Mouse (Mus musculus) hindbrain, embryonic 15.5 days (tissue): Measurements from ENCODE around the gene Adpgk. TPM values are rescaled to one million over a fixed set of nuclear protein-coding genes. Genes with fewer than 3 reads are reported as not detected.
A peak's percentile ranks its signal among the peaks of the same experiment; 100 is the strongest.

Experiments
- ATAC-seq: fragments of 200-750 bp; cut with Nextera tagmentation; 2 replicates; pipeline ENCODE4 v1.8.0; 2017; ENCODE audit warnings: low read depth, moderate number of reproducible peaks, moderate TSS enrichment; ENCODE audit not compliant: low FRiP score
- H3K27ac ChIP-seq: fragments of 300-500 bp; sonication (generic); replicated peaks from 2 replicates; pipeline ENCODE4 v1.5.1; 2015; ENCODE audit warnings: mild to moderate bottlenecking, inconsistent platforms
- H3K27me3 ChIP-seq: fragments of 300-500 bp; sonication (generic); 2 replicates; pipeline ENCODE4 v1.6.1; 2015; ENCODE audit warnings: control low read depth, inconsistent platforms
- H3K36me3 ChIP-seq: fragments of 300-500 bp; sonication (generic); 2 replicates; pipeline ENCODE4 v1.6.1; 2015; ENCODE audit warnings: control low read depth, inconsistent platforms
- H3K4me1 ChIP-seq: fragments of 300-500 bp; sonication (generic); replicated peaks from 2 replicates; pipeline ENCODE4 v1.6.1; 2015; ENCODE audit warnings: control low read depth, inconsistent platforms
- H3K4me2 ChIP-seq: fragments of 300-500 bp; sonication (generic); 2 replicates; pipeline ENCODE4 v1.6.1; 2015; ENCODE audit warnings: moderate library complexity, mild to moderate bottlenecking, inconsistent platforms
- H3K4me3 ChIP-seq: fragments of 300-500 bp; sonication (generic); 2 replicates; pipeline ENCODE4 v1.5.1; 2015; ENCODE audit warnings: mild to moderate bottlenecking, inconsistent platforms
- H3K9ac ChIP-seq: fragments of 300-500 bp; sonication (generic); 2 replicates; pipeline ENCODE4 v1.6.1; 2015; ENCODE audit warnings: inconsistent platforms
- H3K9me3 ChIP-seq: fragments of 300-500 bp; sonication (generic); 2 replicates; pipeline ENCODE4 v1.6.1; 2016; ENCODE audit warnings: control low read depth, inconsistent platforms
- WGBS: fragments of 180-500 bp; shearing (Covaris S2); methylation state at CpG from one replicate; pipeline ENCODE4 v1.1.7; 2015; 5-methylcytosine and 5-hydroxymethylcytosine counted together
- polyA plus RNA-seq: library from polyadenylated mRNA; unstranded; fragments of >200 nt; fragmentation: Nextera tagmentation; extraction: Ambion mirVana; gene quantifications from 2 replicates; pipeline ENCODE4 v1.2.1, GENCODE M21; 2015

The Adpgk gene
- polyA plus RNA-seq, 1 experiment from 2014 or later, result 24.9 TPM

DNA sequence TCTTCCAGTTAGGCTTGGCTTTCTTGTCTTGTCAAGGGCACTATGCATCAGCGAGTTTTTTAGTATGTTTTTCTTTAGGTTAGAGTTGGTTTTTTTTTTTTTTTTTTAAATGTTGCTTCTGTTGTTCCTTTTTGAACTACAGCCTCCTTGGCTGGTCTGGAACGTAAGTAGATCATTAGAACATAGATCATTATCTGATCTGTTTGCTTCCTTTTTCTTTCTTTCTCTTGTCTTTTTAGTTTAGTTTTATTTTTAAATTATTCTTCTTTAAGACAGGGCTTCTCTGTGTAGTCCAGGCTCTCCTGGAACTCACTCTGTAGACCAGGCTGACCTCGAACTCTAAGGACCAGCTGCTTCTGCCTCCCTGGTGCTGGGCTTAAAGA lies 1.1 kb downstream of the Adpgk start:
- Histone ChIP-seq H3K9me3 (no peaks in the 10 kb centered on the region), H3K36me3 (0 out of 2 replicates have a peak, but pooled peaks cover under 1% of the 10 kb centered on the region), H3K4me2 (peak overlapping the region; percentile 74), H3K27me3 (no peaks in the 10 kb centered on the region), H3K4me1 (peaks cover 24% of the 10 kb centered on the region), H3K9ac (peak overlapping the region; percentile 90), H3K27ac (no peak overlapping the region), H3K4me3 (peak overlapping the region; percentile 94)
- 52% methylated on average over 3 of the region's 3 CpGs for WGBS
- no peak for ATAC-seq

GRCm38 (mm10) chr9:59296419-59296818 lies 5.1 kb downstream of the Adpgk start:
- no peak for ATAC-seq
- H3K9ac ChIP-seq, result no peak overlapping the region
- no peak overlapping the region for H3K27ac ChIP-seq
- no peaks in the 10 kb centered on the region for H3K9me3 ChIP-seq
- peaks cover 14% of the 10 kb centered on the region for H3K4me1 ChIP-seq
- peaks cover 8% of the 10 kb centered on the region for H3K36me3 ChIP-seq
- H3K27me3 ChIP-seq, result no peaks in the 10 kb centered on the region
- H3K4me3 ChIP-seq, result no peak overlapping the region
- H3K4me2 ChIP-seq, result no peak overlapping the region
- 90% methylated on average over 2 of the region's 2 CpGs for WGBS

DNA sequence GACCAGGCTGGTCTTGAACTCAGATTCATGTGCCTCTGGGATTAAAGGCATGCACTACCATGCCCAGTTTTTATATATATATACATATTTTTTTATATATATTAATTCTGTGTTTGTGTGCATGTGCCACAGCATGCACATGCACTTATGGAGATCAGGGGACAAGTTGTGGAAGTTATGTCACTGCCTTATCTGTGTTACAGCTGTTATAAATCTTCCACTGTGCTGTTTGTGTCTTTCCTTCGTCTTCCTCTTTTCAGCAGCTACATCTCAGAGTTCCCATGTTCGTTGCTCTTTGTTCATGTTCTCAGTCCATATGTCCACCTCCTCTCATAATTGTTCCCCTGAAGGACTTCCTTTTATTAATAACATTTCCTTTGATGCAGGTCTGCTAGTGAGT lies 16.5 kb downstream of the Adpgk start:
- Histone ChIP-seq H3K9ac (no peak overlapping the region), H3K27ac (no peak overlapping the region), H3K4me3 (no peak overlapping the region), H3K9me3 (no peaks in the 10 kb centered on the region), H3K36me3 (peaks cover 38% of the 10 kb centered on the region), H3K4me2 (no peak overlapping the region), H3K27me3 (no peaks in the 10 kb centered on the region), H3K4me1 (no peaks in the 10 kb centered on the region)
- 90% methylated on average over 2 of the region's 2 CpGs for WGBS
- no peak for ATAC-seq

GRCm38 (mm10) chr9:59310582-59311283 lies 19.4 kb downstream of the Adpgk start:
- H3K4me1 ChIP-seq, result no peaks in the 10 kb centered on the region
- H3K27me3 ChIP-seq, result no peaks in the 10 kb centered on the region
- no peak overlapping the region for H3K4me3 ChIP-seq
- H3K27ac ChIP-seq, result no peak overlapping the region
- no peak overlapping the region for H3K9ac ChIP-seq
- no peak for ATAC-seq
- H3K4me2 ChIP-seq, result no peak overlapping the region
- 91% methylated on average over 8 of the region's 8 CpGs for WGBS
- H3K36me3 ChIP-seq, result peaks cover 45% of the 10 kb centered on the region
- H3K9me3 ChIP-seq, result no peaks in the 10 kb centered on the region

- ATAC-seq, result no peak
Measured at GRCm38 (mm10) chr9:59311284-59311670, 19.9 kb downstream of the Adpgk start.

DNA sequence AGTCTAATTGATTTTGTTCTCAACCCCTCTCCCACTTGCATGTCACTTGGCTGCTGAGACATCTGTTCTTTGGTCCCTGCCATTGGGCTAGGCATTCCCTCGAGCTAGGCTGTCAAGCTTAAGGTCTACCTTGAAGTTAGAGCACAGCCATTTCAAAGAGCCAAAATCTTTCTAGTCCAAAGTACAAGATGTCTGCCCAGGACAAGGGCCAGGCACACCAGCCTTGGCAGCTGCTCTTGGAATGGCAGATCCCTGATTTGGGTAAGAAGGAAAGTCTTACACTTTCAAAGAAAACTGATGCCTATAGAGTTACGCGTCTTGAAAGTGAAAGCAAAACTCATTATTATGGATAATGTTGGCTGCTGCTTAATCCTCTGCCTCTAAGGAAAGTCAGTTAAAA lies 24.8 kb downstream of the Adpgk start:
- 92% methylated on average over 3 of the region's 3 CpGs for WGBS
- Histone ChIP-seq H3K9ac (no peak overlapping the region), H3K4me2 (no peak overlapping the region), H3K4me3 (no peak overlapping the region), H3K27me3 (no peaks in the 10 kb centered on the region), H3K36me3 (peaks cover 37% of the 10 kb centered on the region), H3K4me1 (no peaks in the 10 kb centered on the region), H3K9me3 (no peaks in the 10 kb centered on the region), H3K27ac (no peak overlapping the region)
- no peak for ATAC-seq

More at GRCm38 (mm10) chr9:59311284-59311670, 19.9 kb downstream of the Adpgk start:
- Histone ChIP-seq H3K27ac (no peak overlapping the region), H3K27me3 (no peaks in the 10 kb centered on the region), H3K36me3 (peaks cover 41% of the 10 kb centered on the region), H3K9ac (no peak overlapping the region), H3K4me1 (no peaks in the 10 kb centered on the region), H3K4me2 (no peak overlapping the region), H3K9me3 (no peaks in the 10 kb centered on the region), H3K4me3 (no peak overlapping the region)
- 62% methylated on average over 3 of the region's 3 CpGs for whole genome bisulfite sequencing

DNA sequence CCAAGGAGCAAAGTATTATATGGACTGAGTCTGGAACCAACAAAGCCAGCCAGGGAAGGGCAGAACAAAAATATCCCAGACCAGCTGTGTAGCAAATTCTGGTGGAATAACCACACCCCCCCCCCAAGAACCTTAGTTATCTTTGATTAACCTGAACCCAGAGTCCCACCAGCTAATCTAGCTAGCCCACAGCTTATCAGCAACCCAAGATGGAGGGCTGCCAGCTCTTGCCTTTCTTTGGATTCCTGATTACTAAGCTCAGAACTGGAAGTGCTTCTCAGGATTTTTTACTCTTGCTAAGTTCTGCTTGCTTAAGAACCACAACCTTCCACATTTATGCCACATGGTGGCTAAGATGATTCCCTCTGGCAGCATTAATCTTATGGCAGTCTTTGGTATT lies 33.0 kb downstream of the Adpgk start:
- Histone ChIP-seq H3K4me1 (no peaks in the 10 kb centered on the region), H3K4me2 (no peak overlapping the region), H3K4me3 (no peak overlapping the region), H3K9ac (no peak overlapping the region), H3K27ac (no peak overlapping the region), H3K27me3 (no peaks in the 10 kb centered on the region), H3K36me3 (peaks cover 66% of the 10 kb centered on the region), H3K9me3 (no peaks in the 10 kb centered on the region)
- no peak for ATAC-seq

DNA sequence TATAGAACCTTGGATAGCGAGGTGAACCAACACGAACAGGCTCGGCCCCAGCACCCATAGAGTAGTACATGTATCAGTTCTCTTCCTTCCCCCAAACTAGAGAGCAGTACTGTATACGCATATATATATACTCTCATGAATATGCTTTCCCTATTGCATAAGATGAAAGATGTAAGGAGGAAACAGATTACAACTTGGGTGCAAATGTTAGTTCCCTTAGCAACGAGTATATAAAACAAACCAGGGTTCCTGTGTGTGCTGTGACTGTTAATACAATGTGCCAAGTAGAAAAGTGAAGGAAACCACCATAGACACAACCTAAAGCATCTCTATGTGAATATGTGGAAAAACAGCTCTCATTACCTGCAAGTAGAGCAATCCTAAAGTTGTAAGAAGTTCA lies 38.7 kb downstream of the Adpgk start:
- ATAC-seq, result no peak
- 92% methylated on average over 5 of the region's 5 CpGs for WGBS
- Histone ChIP-seq H3K4me1 (no peaks in the 10 kb centered on the region), H3K4me3 (no peak overlapping the region), H3K27ac (no peak overlapping the region), H3K9ac (no peak overlapping the region), H3K36me3 (peaks cover 57% of the 10 kb centered on the region), H3K4me2 (no peak overlapping the region), H3K27me3 (no peaks in the 10 kb centered on the region), H3K9me3 (no peaks in the 10 kb centered on the region)

DNA sequence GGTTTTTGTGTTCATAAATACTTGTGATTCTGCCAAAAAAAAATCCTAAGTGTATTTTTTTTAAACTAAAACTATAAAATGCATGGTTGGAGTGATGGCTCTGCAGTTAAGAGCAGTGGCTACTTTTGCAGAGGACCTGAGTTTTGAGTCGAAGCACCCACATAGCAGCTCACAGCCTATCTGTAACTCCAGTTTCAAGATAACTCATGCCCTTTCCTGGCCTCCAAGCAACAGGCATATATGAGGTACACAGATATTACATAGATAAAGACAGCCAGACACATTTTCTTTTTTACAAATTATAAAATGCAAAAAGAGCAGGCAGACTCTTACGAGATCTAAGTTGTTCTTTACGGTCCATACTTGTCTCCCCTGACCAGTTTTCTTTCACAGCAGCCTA lies 45.2 kb downstream of the Adpgk start:
- Histone ChIP-seq H3K4me2 (no peak overlapping the region), H3K9ac (no peak overlapping the region), H3K4me1 (no peaks in the 10 kb centered on the region), H3K27me3 (no peaks in the 10 kb centered on the region), H3K27ac (no peak overlapping the region), H3K4me3 (no peak overlapping the region), H3K9me3 (no peaks in the 10 kb centered on the region), H3K36me3 (peaks cover 51% of the 10 kb centered on the region)
- ATAC-seq, result no peak
- 98% methylated on average over 3 of the region's 3 CpGs for WGBS

DNA sequence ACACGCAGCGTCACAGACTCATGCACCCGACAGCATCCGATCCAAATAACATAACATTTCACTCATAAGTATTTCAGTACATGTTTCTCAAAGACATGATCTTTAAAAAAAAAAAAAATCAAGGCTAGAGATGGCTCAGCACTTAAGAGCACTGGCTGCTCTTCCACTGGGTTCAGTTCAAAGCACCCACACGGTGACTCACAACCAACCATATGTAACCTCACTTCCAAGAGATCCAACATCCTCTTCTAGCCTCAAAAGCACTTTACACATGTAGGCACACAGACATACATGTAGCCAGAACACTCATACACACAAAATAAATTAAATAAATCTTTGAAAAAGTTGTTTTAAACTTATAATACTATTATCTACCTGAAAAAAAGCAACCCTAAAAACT lies 46.5 kb downstream of the Adpgk start:
- Histone ChIP-seq H3K27me3 (no peaks in the 10 kb centered on the region), H3K4me3 (no peak overlapping the region), H3K27ac (no peak overlapping the region), H3K4me1 (no peaks in the 10 kb centered on the region), H3K9ac (no peak overlapping the region), H3K9me3 (no peaks in the 10 kb centered on the region), H3K36me3 (peaks cover 57% of the 10 kb centered on the region), H3K4me2 (no peak overlapping the region)
- 94% methylated on average over 5 of the region's 5 CpGs for WGBS
- no peak for ATAC-seq

DNA sequence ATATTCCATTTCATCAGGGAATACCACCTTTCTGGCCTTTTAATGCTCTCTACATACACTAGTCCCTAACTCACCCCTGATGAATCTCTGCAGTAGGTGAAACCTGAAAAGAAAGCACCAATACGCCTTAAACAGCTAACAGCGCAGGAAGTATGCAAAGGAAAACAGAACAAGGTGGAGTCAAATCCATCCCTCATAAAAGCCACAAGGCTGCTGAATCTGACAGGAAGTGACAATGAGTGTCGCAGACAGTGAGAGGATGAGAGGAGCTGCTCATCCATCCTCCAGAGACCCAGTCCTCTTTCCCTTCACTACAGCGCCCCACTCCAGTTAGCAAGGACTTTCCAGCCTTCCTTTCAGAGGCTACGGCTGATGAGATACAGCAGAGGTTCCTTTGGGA lies 47.1 kb downstream of the Adpgk start:
- no peak for ATAC-seq

DNA sequence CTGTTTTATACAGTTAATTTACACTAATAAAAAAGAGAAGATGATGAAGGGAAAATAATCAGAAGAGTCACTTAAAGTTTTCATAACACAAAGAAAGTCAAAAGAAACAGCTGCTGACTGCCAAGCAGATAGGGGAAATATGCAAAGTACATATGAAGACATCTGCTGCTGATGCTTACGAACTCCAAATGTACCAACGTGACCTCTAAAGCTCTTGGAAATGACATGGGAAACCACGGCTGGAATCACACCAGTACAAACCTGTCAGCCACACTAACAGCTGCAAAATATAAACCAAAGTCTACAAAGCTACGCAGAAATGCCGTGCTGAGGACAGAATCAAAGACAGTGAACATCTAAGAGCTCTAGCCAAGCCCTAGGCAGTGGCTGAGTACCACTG lies 47.7 kb downstream of the Adpgk start:
- no peaks in the 10 kb centered on the region for H3K27me3 ChIP-seq
- H3K9me3 ChIP-seq, result no peaks in the 10 kb centered on the region
- no peak for ATAC-seq
- H3K36me3 ChIP-seq, result peaks cover 55% of the 10 kb centered on the region
- no peak overlapping the region for H3K27ac ChIP-seq
- H3K4me2 ChIP-seq, result no peak overlapping the region
- H3K4me3 ChIP-seq, result no peak overlapping the region
- H3K9ac ChIP-seq, result no peak overlapping the region
- WGBS, result 94% methylated on average over 5 of the region's 5 CpGs
- no peaks in the 10 kb centered on the region for H3K4me1 ChIP-seq

More for the DNA sequence above, 47.1 kb downstream of the Adpgk start:
- Histone ChIP-seq H3K27ac (no peak overlapping the region), H3K36me3 (peaks cover 56% of the 10 kb centered on the region), H3K27me3 (no peaks in the 10 kb centered on the region), H3K4me3 (no peak overlapping the region), H3K4me1 (no peaks in the 10 kb centered on the region), H3K9me3 (no peaks in the 10 kb centered on the region), H3K4me2 (no peak overlapping the region), H3K9ac (no peak overlapping the region)
- 82% methylated on average over 5 of the region's 5 CpGs for WGBS

DNA sequence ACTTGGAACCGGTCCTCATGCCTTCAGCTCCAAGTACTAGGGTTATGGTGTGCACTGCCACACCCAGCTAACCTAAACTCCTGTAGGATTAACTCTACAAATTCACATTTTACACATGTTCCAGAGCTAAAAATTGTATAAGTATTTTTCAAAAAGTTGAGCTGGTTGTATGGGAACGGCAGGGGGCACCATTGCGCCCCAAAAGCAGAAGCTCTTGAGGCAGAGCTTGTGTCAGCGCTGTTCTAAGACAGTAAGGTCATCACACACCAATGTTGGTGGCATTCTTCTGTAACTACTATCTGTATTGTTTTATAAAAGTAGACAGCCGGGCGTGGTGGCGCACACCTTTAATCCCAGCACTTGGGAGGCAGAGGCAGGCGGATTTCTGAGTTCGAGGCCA lies 48.6 kb downstream of the Adpgk start:
- Histone ChIP-seq H3K9me3 (no peaks in the 10 kb centered on the region), H3K4me2 (no peak overlapping the region), H3K9ac (no peak overlapping the region), H3K4me3 (no peak overlapping the region), H3K27me3 (no peaks in the 10 kb centered on the region), H3K4me1 (no peaks in the 10 kb centered on the region), H3K27ac (no peak overlapping the region), H3K36me3 (peaks cover 50% of the 10 kb centered on the region)
- ATAC-seq, result no peak
- 88% methylated on average over 9 of the region's 9 CpGs for WGBS
